Mouse (Mus musculus) testis, postnatal 14 days (tissue): ENCODE data around the gene Prss54.

Experiments used
- DNase-seq: peaks from one replicate; pipeline ENCODE4 v3.0.0; 2021; ENCODE audit warnings: low spot score

Prss54 gene

DNA sequence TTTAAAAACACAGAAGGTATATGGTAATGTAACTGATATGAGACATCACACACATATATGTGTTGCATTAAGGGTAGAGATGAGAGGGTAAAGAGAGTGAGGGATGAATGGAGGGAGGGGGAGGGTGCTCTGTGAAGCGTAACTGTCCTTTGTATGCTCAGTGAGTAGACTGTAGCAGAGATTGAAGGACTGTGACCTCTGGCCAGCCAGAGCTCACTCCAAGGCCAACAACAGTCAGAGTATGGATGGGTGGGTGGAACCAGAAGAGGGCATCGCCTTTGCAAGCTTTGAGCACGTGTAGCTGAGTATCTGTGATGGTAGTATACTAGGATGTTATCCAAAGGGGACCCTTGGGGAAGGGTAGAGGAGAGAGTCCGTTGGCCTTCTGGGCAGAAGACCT lies 24.6 kb downstream of the Prss54 start:
- DNase-seq, result no peak

DNA sequence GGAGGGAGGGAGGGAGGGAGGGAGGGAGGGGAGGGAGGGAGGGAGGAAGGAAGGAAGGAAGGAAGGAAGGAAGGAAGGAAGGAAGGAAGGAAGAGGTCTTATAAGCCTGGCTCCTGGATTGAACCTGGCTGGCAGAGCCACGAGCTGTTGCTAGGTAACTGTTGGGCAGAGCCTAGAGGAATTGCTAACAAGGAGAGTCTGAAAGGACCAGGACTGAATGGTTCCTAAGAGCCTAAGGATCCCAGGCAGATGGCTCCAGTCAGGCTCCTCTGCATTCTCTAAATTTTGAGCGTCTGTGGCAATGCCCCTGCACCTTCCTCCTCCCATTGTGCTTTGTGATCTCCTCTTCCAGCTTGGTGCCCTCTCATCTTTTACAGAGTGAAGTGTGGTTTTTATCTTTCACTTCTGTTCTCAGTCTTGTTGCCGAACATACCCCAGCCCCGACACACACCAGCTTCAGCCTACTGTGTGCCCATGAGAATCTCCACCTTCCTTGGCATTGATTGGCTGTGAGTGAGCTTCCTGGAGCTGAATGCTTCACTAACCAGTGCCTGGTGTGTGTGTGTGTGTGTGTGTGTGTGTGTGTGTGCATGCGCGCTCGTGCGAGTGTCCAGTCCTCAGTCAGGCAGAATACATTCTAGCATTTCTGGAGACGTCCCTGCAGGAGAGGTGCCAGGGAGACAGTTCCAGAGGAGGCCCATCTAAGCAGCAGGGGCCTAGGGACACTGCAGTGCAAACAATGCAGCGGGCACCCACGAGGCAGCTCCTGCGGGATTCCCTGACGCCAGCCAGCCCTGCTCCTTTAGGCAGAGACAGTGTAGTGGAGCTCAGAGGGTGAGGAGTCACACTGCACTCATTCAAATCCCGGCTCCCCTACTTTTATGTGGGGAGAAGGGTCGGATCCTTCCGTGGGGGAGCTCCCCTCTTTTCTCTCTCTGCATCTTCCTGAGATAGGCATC lies 26.0 kb downstream of the Prss54 start:
- DNase-seq, result no peak

DNA sequence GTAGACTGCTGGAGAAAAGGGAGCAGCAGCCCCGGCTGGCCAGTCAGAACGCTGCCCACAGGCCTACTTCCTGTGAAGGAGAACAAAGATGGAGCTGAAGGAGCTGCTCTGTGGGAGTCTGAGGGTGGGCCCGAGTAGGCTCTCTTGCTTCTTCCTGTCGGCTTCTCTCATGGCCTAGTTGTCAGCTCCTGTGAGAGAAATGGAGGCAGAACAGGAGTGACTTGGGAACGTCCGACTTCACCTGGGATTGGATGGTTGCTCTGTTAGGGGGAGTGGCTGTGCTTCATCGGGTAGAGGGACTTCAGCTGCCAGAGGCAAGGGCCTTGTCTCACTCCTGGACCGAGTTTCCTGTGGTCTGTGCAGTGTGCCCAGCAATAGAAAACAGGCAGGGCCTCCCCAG lies 28.2 kb downstream of the Prss54 start:
- DNase-seq, result no peak

DNA sequence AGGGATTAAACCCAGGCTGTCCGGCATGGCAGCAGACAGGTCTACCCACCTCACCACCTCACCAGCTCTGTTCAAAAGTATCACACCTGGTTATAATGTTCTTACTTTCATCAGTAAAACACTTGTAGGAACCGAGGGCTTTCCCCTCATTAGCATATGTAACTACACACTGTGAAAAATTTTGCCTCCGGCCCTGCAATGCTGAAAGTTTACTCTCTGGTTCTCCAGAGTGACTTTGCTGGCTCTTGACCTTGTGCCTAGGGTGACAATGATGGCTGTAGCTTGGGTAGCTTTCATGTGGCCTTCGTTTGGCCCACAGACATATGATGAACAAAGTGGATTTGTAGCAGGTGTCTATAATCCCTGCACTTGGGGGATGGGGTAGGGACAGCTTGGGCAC lies 29.2 kb downstream of the Prss54 start:
- no peak for DNase-seq

DNA sequence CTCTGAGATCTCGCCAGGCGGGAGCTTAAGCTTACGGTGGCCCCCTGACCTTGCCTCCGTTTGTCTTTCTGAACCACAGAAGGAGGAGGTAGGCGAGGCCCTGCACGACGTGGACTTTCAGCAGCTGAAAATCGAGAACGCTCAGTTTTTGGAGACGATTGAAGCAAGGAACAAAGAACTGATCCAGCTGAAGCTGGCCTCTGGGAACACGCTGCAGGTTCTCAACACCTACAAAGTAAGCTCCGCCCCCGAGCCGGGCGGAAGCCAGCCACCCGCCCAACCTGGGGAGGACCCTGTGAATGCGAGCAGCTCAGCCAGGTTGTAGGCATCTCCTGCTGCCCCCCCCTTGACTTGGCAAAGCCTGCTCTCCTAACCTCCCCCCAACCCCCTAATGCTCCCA lies 30.3 kb downstream of the Prss54 start:
- DNase-seq, result peak; percentile 31

DNA sequence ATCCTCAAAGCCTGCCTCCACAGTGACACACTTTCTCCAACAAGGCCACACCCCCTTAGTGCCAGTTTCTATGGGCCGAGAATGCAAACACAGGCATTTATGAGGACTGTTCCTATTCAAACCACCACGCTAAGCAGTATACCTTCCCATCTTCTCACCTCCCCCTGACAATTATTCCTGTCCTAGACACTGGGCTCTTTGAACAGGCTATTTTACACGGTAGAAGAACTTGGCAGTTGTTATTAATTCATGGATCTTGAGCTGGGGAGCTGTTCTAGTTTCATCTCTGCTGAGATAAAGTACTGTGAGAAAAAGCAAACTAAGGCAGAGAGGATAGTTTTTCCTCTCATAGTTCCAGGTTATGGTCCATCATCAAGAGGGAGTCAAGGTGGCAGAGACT lies 33.1 kb downstream of the Prss54 start:
- no peak for DNase-seq

DNA sequence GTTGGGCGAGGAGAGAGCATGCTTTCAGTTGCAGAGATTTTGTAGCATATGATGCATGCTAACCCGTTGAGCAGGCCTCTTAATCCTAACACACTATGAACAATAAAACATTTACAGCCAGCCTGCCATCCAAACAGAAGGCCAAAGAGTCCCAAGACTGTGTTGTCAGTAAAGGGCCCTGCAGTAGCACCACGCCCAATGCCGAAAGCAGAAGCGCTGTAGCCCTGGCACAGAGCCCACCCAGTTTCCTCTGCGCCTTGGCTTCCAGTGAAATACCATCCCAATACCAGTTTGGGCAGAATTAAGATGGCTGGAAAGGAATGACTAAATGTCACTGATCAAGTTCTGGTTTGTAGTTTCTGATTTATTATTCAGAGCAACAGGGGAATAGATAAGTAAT lies 33.9 kb downstream of the Prss54 start:
- no peak for DNase-seq

DNA sequence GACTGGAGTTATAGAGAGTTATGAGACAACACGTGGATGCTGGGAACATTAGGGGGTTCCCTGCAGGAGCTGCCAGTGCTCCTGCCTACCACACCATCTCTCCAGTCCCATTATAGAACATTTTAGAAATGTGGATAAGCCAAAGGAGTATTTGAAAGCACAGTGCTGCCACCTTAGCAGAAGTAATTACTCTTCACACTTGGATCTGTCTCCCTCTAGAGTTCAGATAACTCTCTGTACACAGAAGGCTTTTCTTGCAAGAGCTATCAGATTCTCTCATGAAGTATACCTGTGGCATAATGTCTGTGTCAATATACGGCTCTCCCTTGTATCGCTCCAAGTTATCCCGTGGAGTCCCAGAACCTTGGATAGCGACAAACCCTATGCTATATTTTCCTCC lies 36.7 kb downstream of the Prss54 start:
- DNase-seq, result no peak

DNA sequence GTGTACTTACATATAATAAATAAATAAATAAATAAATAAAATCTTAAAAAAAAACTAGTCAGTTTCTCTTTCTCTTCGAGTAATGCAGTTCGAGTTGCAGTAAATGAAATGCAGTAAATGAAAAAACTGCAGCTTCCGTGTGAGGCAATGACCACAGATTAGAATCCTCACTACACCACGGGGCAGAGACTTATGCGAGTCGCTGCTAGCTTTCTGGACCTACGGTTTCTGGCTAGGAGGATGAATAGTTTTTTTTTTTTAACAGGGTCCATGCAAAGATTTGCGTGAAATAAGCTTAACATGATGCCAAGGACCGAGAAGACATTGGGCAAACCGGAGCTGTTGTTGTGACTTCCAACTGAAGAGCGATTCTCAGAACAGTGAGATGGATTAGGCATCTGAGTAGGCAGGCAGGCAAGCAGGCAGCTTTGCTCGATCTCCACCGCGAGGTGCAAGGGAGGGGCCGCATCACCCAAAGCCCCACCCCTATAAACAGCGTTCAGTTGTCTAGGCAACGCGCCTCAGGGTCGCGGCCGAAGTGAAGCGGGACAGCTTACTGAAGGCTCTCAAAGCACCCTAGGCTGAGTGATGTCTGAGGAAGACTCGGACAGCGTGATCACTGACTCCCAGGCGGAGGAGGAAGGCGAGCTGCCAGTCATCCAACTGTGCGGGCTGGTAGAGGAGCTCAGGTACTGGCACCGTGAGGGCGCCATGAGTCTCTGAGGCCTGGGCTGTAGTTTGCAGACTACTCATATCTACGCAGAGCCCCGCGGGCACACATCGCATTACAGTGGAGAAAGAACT lies 42.4 kb downstream of the Prss54 start, which contains the start of gene Ccdc113:
TSS of gene Ccdc113 (plus strand) at position 502 of the 804 bp plus-strand sequence.
- peak; percentile 61 for DNase-seq

DNA sequence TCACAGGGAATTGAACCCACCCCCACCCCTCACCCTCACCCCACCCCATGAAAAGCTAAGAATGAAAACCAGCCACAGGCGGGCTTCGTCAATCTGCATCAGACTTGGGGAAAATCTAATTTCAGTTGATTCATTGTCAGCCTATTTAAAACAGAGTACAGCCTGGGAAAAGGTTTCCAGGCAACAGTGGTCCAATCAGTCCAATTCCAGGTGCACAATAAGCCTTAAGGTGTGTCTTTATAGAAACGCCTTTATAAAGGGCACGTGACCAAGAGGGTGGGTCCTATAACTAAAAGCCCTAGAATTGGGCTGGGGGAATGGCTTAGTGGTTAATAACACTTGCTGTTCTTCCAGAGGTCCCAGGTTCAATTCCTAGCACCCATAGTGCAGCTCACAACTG lies 43.9 kb downstream of the Prss54 start:
- no peak for DNase-seq

DNA sequence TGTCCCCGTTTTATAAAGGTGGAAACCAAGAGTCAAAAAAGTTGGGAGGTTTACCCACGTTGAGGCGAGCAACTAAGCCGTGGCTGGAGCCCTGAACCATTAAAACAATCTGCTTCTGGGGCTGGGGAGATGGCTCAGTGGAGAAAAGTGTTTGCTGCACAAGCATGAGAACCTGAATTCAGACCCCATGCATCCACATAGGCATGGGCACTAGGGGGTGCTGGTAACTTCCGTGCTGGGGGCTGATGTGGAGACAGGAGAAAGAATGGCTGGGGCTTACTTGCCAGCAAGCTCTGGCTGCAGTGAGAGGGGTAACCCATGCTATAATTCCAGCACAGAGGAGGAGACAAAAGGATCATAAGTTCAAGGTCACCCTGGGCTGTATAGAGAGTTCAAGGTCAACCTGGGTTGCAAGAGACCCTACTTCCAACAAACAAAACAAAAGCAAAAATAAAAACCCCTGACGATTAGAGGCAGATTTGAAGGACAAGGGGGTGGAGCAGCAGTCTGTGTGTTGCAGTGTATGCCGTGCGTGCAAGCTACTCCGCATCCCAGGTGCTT lies 47.3 kb downstream of the Prss54 start:
- no peak for DNase-seq

DNA sequence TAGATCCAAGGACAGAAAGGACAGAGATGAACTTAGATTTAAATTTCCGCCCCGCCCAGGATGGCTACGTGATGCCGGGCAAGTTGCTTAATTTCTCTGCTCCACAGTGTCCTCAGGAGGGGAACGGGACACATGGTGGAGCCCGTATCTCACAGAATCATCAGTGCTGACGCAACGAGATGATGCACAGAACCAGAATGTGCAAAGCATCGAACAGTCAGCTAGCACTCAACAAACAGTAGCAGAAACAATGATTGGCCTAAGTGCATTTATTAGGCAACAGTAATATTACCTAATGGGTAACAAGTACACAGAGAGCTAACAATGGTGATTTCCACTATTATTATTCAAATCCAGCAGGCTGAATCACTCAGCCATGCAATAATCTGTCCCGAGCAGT lies 47.9 kb downstream of the Prss54 start:
- DNase-seq, result no peak

DNA sequence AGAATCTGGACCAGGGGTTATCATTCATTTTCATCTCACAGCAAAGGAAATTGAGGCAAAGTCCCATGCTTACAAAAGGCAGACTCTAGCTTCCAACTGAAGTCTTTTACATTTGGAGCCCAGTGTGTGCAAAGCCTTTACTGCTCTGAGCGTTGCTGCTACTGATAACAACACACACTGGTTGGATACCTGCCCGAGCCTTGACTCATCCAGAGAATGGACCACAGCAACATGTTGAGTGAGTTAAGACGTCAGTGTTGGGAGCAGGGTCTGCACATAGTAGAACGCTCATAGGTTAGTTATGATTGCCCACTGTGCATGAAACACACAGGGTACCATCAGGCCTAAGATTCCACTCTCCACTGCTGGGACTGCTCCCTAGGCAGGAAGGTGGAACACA lies 52.1 kb downstream of the Prss54 start:
- DNase-seq, result no peak

DNA sequence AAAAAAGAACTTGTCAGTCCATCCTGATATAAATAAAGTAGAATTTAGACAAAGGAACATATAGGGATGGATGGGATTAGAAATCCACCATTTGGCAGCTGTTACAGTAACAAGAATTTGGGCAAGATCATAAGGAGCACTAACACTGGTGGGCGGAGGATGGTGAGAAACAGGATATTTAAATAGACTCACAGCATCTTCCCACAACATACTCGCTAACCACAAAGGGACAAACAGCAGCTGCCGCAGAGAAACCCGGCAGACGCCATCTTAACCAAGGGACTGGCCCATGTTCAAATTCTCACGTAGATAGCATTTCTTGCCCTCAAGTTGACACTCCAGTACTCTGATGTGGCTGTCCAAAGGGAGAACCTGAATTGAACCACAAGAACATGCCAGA lies 59.2 kb downstream of the Prss54 start:
- no peak for DNase-seq

DNA sequence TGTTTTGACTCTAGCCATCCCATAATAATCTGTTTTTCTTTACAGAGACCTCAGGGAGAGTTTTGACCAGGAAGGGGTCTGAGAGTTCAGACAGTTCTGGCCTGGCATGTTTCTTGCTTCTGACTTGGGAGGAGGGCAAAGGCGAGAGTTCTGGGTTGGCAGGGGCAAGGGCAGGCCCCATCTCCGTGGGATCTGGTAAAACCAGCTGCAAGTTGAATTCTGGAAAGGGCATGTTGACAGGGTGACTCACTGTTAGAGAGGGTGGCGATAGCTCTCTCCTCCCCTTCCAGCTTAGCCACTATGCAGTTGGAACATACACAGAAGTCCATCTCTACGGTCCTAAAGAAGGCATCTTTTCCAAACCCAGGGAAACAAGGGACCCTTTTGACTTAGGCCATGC lies 62.9 kb downstream of the Prss54 start:
- no peak for DNase-seq

DNA sequence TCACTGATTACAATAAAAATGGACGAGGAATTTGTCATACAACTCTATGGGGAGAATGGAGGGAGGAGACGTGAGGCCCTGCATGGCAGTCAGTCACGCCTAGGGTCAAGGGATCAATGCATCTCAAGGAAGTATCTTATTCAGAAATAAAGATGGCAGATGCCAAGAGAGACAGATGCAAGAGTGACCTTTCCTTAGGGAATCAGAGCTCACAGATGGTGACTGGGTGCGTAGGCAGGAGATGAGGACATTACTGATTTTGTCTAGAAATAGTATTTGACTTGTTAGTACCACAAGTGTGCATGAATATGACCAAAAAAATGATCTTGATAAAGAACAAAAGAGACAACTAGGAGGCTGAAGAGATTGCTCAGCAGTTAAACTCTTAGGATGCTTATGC lies 63.9 kb downstream of the Prss54 start:
- DNase-seq, result no peak
